Mouse (Mus musculus) embryonic facial prominence, embryonic 12.5 days (tissue): ENCODE measurements around the gene Ergic2. TPM values are rescaled to one million over a fixed set of nuclear protein-coding genes. Genes with fewer than 3 reads are reported as not detected.

Source experiments
- ATAC-seq: fragments of 200-750 bp; cut with Nextera tagmentation; 2 replicates; pipeline ENCODE4 v1.8.0; 2017; ENCODE audit not compliant: insufficient number of reproducible peaks, insufficient read depth, low FRiP score, low TSS enrichment
- H3K27ac ChIP-seq: fragments of 300-500 bp; sonication (generic); 2 replicates; pipeline ENCODE4 v1.5.1; 2016; ENCODE audit warnings: mild to moderate bottlenecking
- H3K27me3 ChIP-seq: fragments of 300-500 bp; sonication (generic); 2 replicates; pipeline ENCODE4 v1.6.1; 2016; ENCODE audit warnings: mild to moderate bottlenecking, moderate library complexity
- H3K36me3 ChIP-seq: fragments of 300-500 bp; sonication (generic); 2 replicates; pipeline ENCODE4 v1.6.1; 2016; ENCODE audit warnings: mild to moderate bottlenecking
- H3K4me1 ChIP-seq: fragments of 300-500 bp; sonication (generic); 2 replicates; pipeline ENCODE4 v1.6.1; 2016
- H3K4me2 ChIP-seq: fragments of 300-500 bp; sonication (generic); replicated peaks from 2 replicates; pipeline ENCODE4 v1.6.1; 2016; ENCODE audit warnings: mild to moderate bottlenecking, moderate library complexity
- H3K4me3 ChIP-seq: fragments of 300-500 bp; sonication (generic); 2 replicates; pipeline ENCODE4 v1.5.1; 2016; ENCODE audit warnings: mild to moderate bottlenecking
- H3K9ac ChIP-seq: fragments of 300-500 bp; sonication (generic); 2 replicates; pipeline ENCODE4 v1.6.1; 2016; ENCODE audit warnings: mild to moderate bottlenecking, moderate library complexity
- H3K9me3 ChIP-seq: fragments of 300-500 bp; sonication (generic); 2 replicates; pipeline ENCODE4 v1.6.1; 2016; ENCODE audit warnings: mild to moderate bottlenecking, moderate library complexity
- WGBS: fragments of 180-500 bp; shearing (Covaris S2); methylation state at CpG from one replicate; pipeline ENCODE4 v1.1.7; 2016; 5-methylcytosine and 5-hydroxymethylcytosine counted together
- polyA plus RNA-seq: library from polyadenylated mRNA; unstranded; fragments of >200 nt; fragmentation: Nextera tagmentation; extraction: Ambion mirVana; gene quantifications from 2 replicates; pipeline ENCODE4 v1.2.1, GENCODE M21; 2016

Ergic2 gene
- polyA plus RNA-seq, 1 experiment from 2014 or later: 221 TPM

DNA sequence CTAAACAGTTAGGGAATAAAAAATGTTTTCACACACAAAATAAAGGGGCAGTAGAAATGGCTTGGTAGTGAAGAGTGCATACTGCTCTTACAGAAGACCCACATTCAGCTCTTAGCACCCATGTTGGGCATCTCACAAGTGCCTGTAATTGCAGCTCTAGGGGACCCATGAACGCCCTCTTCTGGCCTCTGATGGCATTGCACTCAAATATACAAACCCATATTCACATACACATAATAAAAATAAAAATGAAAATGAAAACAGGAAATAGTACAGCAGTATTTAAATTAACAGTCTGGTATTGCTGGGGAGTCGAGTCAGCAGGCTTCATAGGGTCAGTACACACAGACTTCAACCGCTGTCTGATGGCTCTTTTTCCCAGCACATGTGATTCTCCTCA, 30.1 kb upstream of the Ergic2 start:
- Histone ChIP-seq H3K27ac (no peak overlapping the region), H3K27me3 (no peaks in the 10 kb centered on the region), H3K4me3 (no peak overlapping the region), H3K4me1 (no peaks in the 10 kb centered on the region), H3K4me2 (no peak overlapping the region), H3K9me3 (no peaks in the 10 kb centered on the region), H3K36me3 (no peaks in the 10 kb centered on the region), H3K9ac (no peak overlapping the region)
- WGBS: 58% methylated on average over 3 of the region's 3 CpGs
- ATAC-seq: no peak

DNA sequence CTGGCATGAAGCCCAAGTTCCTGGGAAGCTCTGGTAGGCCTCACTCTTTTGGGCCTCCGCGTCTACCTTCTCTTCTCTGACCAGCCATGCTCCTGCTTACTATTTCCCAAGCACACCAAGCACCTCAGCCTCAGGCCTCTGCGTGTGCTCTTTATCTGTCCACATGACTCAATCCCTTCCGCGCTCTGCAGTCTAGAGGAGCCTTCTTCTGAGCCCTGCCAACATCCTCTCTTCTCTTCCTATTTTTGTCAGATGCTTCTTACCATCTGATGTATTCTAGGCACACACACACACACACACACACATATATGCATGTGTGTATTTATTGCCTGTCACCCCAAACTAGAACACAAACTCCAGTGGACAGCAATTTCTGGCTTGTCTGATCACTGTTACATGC, 29.5 kb upstream of the Ergic2 start:
- no peaks in the 10 kb centered on the region for H3K9me3 ChIP-seq
- no peak for ATAC-seq
- no peak overlapping the region for H3K27ac ChIP-seq

DNA sequence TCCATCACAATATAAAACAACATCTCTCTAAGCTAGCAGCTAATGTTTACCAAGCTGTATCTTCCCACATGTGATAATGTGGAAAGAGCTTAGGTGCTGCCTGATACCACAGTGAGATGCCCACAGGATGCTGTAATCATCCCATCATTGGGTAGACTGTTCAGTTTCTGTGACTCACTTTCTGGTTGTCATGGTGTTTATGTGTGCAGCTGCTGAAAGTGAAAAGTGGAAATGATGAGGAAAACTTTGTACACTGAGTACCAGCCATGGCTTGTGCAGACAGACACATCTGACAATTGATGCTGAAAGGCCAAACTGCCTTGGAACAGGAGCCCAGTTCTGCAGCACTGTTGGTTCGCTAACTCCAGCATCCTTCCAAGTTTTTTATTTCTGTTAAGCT, 27.1 kb upstream of the Ergic2 start:
- Histone ChIP-seq H3K4me1 (no peaks in the 10 kb centered on the region), H3K4me2 (no peak overlapping the region), H3K9ac (no peak overlapping the region), H3K4me3 (no peak overlapping the region), H3K9me3 (no peaks in the 10 kb centered on the region), H3K36me3 (no peaks in the 10 kb centered on the region), H3K27ac (no peak overlapping the region), H3K27me3 (no peaks in the 10 kb centered on the region)
- ATAC-seq: no peak
- 97% methylated on average over 1 of the region's 1 CpGs for WGBS

More for the DNA sequence above, 29.5 kb upstream of the Ergic2 start:
- no peak overlapping the region for H3K4me3 ChIP-seq
- H3K36me3 ChIP-seq: no peaks in the 10 kb centered on the region
- no peak overlapping the region for H3K9ac ChIP-seq
- 86% methylated on average over 5 of the region's 5 CpGs for WGBS
- H3K27me3 ChIP-seq: no peaks in the 10 kb centered on the region
- no peak overlapping the region for H3K4me2 ChIP-seq
- no peaks in the 10 kb centered on the region for H3K4me1 ChIP-seq

DNA sequence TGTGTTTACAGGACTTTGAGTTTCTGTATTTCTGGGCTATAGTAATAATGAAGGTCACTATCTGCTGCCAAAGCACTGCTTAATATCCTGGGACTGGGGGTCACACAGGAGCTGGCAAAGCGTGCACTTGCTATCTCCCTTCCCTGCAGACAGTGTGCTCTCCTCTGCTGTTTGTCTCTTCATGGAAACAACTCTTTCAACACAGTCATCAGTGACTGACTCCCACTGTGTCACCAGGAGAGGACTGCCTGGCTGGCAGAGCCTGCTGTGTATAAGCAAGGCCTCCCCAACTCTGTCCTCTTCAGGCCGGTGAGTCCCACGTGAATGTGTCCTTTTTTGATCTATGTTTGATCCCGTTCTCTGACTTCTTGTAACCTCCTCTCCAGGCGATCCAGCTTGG, 25.3 kb upstream of the Ergic2 start:
- H3K9ac ChIP-seq: no peak overlapping the region
- WGBS: 59% methylated on average over 5 of the region's 5 CpGs
- H3K27me3 ChIP-seq: no peaks in the 10 kb centered on the region
- H3K4me2 ChIP-seq: no peak overlapping the region
- H3K9me3 ChIP-seq: no peaks in the 10 kb centered on the region
- H3K4me3 ChIP-seq: no peak overlapping the region
- no peaks in the 10 kb centered on the region for H3K36me3 ChIP-seq
- H3K27ac ChIP-seq: no peak overlapping the region
- H3K4me1 ChIP-seq: no peaks in the 10 kb centered on the region
- ATAC-seq: no peak

DNA sequence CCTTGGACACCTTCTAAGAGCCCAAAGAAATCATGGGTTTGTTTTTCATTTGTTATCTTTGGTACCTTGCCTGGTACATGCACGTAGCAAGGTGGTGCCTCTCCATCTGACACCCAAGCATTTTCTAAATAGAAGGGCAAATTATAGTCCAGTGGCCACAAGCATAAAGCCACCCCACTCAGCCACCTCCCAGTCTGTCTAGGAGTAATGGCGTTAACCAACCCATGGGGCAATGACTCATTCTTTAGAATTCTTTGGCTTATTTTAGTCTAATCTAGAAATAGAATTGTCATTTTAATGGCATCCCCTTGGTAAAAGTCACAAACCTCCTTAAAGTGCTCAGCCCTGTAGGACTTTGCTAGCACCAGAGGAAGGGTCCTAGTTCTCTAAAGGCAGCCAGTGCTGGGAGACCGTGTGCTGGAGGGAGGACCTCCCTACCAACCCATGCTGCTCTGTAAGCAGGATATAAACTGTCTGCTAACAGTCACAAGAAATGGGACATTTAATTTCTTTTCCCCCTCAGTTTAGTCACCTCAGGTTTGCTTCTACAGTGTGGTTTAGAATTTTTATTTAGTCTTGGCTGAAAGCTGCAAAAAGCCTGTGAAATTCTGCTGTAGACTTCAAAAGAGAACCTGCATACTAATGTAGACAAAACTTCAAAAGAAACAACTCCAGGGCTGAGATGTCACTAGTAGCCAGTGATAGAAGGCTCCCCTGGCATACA, 22.1 kb upstream of the Ergic2 start:
- Histone ChIP-seq H3K4me2 (no peak overlapping the region), H3K36me3 (no peaks in the 10 kb centered on the region), H3K9me3 (no peaks in the 10 kb centered on the region), H3K27me3 (no peaks in the 10 kb centered on the region), H3K27ac (no peak overlapping the region), H3K4me3 (no peak overlapping the region), H3K4me1 (no peaks in the 10 kb centered on the region), H3K9ac (no peak overlapping the region)
- no peak for ATAC-seq
- 79% methylated on average over 3 of the region's 3 CpGs for WGBS

DNA sequence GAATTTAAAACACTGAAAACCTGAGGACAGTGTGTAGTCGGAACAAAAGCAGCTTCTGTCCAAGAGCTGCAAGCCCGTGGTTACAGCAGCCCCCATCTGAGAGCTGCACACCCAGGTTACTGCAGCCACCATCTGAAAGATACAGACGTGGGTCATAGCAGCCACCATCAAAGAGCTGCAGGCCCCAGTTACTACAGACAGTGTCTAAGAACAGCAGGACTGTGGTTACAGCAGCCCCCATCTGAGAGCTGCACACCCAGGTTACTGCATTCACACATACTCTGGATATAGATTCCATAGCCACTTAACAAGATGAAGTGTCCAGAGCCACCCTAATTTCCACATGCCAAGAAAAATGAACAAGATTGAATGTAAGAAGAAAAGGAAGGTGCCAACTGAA, 15.4 kb upstream of the Ergic2 start:
- no peaks in the 10 kb centered on the region for H3K27me3 ChIP-seq
- no peak overlapping the region for H3K27ac ChIP-seq
- no peak for ATAC-seq
- H3K4me2 ChIP-seq: no peak overlapping the region
- no peak overlapping the region for H3K9ac ChIP-seq
- H3K36me3 ChIP-seq: no peaks in the 10 kb centered on the region
- H3K4me3 ChIP-seq: no peak overlapping the region
- 62% methylated on average over 3 of the region's 3 CpGs for WGBS
- no peaks in the 10 kb centered on the region for H3K9me3 ChIP-seq
- H3K4me1 ChIP-seq: no peaks in the 10 kb centered on the region

DNA sequence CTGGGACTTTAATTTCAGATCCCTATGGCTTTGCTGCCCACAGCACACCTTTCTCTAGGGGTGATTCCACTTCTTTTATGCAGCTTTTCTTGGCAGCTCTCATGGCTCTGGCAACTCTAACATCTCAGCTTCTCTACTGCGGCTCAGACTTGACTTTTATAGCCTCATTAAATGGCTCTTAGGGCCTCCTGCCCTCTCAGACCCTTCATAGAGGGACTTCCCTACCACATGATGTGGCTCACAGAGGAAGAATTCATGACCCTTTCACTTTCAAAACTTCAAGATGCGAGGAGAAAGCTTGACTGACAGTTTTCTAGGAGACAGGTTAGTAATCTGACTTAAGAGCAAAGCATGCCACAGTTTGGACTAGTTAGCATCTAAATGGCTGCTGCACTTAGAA, 10.5 kb upstream of the Ergic2 start:
- no peak for ATAC-seq
- 78% methylated on average over 2 of the region's 2 CpGs for whole genome bisulfite sequencing

DNA sequence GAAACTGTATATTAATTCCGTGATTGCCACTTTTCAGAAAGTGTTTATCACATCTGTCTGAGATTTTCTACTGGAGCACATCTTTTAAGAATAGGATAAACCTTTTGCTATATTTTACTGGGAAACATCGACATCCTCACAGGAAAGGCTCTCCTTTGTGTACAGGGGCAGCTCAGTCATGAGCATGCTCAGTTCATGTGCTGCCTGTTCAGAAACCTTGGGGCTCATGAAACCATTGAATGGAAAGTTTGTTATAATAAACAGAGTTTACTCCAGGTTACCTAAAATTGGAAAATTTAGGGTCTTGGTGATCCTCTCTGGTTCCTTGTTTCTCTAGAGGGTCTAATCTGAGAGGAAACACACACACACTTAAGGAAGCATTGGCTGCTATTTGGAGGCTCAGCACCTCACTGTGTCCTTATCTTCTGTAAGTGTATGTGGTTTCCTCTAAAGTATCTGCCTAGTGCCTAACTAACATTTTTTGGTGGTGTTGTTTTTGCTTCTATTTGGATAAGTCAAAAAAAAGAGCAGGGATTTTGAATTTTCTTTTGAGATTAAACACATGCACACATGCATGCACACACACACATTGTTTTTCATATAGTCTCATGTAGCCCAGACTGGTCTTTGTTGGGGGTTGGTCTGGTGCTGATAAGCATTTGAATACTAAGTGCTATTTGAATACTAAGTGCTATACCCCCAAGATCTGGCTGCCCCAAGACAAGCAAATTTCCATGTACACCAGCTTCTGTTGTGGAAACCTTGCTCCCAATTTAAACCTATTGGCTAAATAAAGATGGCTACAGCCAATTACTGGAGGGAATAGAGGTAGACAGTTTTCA, 6.3 kb upstream of the Ergic2 start:
- 93% methylated on average over 2 of the region's 2 CpGs for WGBS

More for the DNA sequence above, 10.5 kb upstream of the Ergic2 start:
- no peak overlapping the region for H3K9ac ChIP-seq
- H3K4me1 ChIP-seq: no peaks in the 10 kb centered on the region
- H3K27me3 ChIP-seq: no peaks in the 10 kb centered on the region
- no peaks in the 10 kb centered on the region for H3K36me3 ChIP-seq
- H3K4me3 ChIP-seq: no peak overlapping the region
- no peaks in the 10 kb centered on the region for H3K9me3 ChIP-seq
- H3K4me2 ChIP-seq: no peak overlapping the region
- H3K27ac ChIP-seq: no peak overlapping the region

DNA sequence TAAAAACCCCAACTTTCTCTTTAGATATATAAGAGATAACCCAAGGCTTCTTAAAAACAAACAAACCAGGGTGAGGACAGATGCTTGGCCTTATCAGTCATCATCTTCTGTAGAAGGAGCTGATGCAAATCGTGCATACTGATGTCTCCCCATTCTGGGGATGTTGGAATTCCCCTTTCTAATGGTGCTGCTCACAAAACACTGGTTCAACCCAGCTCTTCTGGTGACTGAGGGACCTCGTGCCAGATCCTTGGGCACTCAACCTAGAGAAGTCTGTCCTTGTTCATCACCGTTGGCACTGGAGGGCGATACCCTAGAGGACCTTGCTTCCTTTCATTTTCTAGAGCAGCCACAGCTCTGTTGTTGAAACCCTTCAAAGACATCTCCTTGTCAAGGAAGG, 4.6 kb upstream of the Ergic2 start:
- Histone ChIP-seq H3K9ac (no peak overlapping the region), H3K9me3 (no peaks in the 10 kb centered on the region), H3K36me3 (no peaks in the 10 kb centered on the region), H3K27me3 (no peaks in the 10 kb centered on the region), H3K4me1 (peaks cover 10% of the 10 kb centered on the region), H3K4me3 (no peak overlapping the region), H3K27ac (no peak overlapping the region), H3K4me2 (no peak overlapping the region)
- WGBS: 89% methylated on average over 4 of the region's 4 CpGs
- no peak for ATAC-seq

More for the DNA sequence above, 6.3 kb upstream of the Ergic2 start:
- peaks cover 5% of the 10 kb centered on the region; the same call in 1 of the 2 replicates for H3K4me1 ChIP-seq
- H3K9me3 ChIP-seq: no peaks in the 10 kb centered on the region
- no peaks in the 10 kb centered on the region for H3K27me3 ChIP-seq
- H3K9ac ChIP-seq: no peak overlapping the region
- no peak overlapping the region for H3K4me2 ChIP-seq
- no peak overlapping the region for H3K27ac ChIP-seq
- H3K36me3 ChIP-seq: no peaks in the 10 kb centered on the region
- no peak overlapping the region for H3K4me3 ChIP-seq
- no peak for ATAC-seq

DNA sequence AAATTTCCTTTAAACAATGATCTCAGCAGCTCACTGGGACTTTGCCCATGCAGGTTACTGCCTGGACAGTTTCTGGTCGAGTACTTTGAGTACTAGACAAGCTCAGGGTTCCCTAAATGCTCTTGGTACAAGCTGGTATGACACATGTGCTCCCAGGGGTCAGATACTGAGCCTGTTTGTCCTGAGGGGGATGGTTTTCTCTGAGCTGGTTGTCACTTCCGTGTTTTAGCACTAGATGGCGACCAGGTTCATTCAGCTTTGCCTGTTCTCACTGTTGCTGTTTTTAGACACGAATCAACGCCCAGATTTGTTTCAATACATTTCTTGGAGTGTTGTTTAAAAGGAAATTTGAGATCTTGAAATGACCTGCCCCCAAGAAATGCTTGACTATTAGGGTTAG, 2.6 kb upstream of the Ergic2 start:
- 5% methylated on average over 5 of the region's 5 CpGs for WGBS
- Histone ChIP-seq H3K9ac (no peak overlapping the region), H3K4me3 (no peak overlapping the region), H3K4me2 (no peak overlapping the region), H3K27me3 (no peaks in the 10 kb centered on the region), H3K36me3 (no peaks in the 10 kb centered on the region), H3K4me1 (peaks cover 13% of the 10 kb centered on the region), H3K27ac (no peak overlapping the region), H3K9me3 (no peaks in the 10 kb centered on the region)
- no peak for ATAC-seq

DNA sequence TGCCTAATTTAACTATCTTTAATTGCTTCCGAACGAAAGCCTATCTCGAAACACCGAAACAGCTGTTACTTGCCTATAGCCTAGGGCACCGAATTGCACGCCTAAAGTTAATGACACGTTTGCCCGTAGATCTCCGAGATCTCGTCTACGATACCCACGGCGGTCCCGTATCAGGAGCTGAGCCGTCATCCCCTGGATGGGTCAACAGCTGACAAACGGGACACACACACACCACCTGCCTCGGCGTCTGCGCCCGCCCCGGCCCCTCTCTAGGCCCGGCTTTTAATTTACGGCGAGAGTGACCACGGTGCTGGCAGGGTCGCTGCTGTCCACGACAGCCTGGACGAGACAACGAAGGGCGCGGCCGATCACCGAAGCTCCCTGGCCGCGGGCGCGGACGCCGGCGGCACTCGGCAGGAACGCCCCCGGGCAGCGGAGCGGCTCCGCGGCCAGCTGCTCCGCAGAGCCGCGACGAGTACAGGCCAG, 740 bp downstream of the Ergic2 start:
- peak overlapping the region; percentile 83 for H3K27ac ChIP-seq
- under 1% methylated on average over 51 of the region's 51 CpGs for WGBS
- H3K4me1 ChIP-seq: peaks cover 13% of the 10 kb centered on the region

DNA sequence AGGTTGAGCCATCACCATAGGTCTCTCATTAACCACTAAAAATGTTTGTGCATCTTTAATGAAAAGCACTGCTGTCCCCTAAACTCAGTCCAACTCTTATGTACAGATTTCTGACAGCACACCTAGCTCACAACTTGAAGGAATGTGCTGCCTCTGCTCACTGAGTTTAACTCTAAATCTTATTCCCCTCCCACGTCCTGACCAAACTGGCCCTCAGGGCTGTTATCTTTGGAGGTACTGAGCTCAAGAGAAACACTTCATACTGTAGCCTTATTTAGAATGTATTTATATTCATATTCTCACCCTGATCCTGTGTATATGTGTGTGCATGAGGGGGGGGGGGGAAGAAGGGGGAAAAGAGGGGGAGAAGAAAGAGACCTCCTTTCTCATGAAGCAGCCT, 4.7 kb downstream of the Ergic2 start:
- H3K4me3 ChIP-seq: no peak overlapping the region
- H3K36me3 ChIP-seq: peaks cover 24% of the 10 kb centered on the region
- H3K27ac ChIP-seq: no peak overlapping the region
- 81% methylated on average over 1 of the region's 1 CpGs for WGBS
- H3K4me1 ChIP-seq: peaks cover 3% of the 10 kb centered on the region; the same call in 1 of the 2 replicates
- no peaks in the 10 kb centered on the region for H3K9me3 ChIP-seq
- no peak overlapping the region for H3K9ac ChIP-seq
- H3K27me3 ChIP-seq: no peaks in the 10 kb centered on the region
- H3K4me2 ChIP-seq: no peak overlapping the region
- no peak for ATAC-seq

More for the DNA sequence above, 740 bp downstream of the Ergic2 start:
- no peaks in the 10 kb centered on the region for H3K27me3 ChIP-seq
- H3K9me3 ChIP-seq: no peaks in the 10 kb centered on the region
- H3K9ac ChIP-seq: peak overlapping the region; percentile 93
- no peaks in the 10 kb centered on the region for H3K36me3 ChIP-seq
- H3K4me2 ChIP-seq: peak overlapping the region; percentile 75
- ATAC-seq: peak; percentile 64
- H3K4me3 ChIP-seq: peak overlapping the region; percentile 78
